Mouse (Mus musculus) bone marrow, adult 2 months (tissue): ENCODE measurements around the gene Rbm18.

ENCODE experiments used
- CTCF ChIP-seq: fragments of 200-500 bp; IDR thresholded peaks from 2 replicates; pipeline ENCODE4 v1.5.1; 2011; ENCODE audit warnings: low read length, control low read depth; ENCODE audit not compliant: control insufficient read depth, insufficient read depth
- POLR2A ChIP-seq: fragments of 200-500 bp; IDR thresholded peaks from 2 replicates; pipeline ENCODE4 v1.6.1; 2011; ENCODE audit warnings: low read depth, mild to moderate bottlenecking, control low read depth, low read length, borderline replicate concordance; ENCODE audit not compliant: control insufficient read depth

GRCm38 (mm10) chr2:36104436-36104955, 32.1 kb downstream of the Rbm18 start:
- TF ChIP-seq POLR2A = no peak
- TF ChIP-seq CTCF = no peak
